Mouse (Mus musculus) neural tube, embryonic 10.5 days (tissue): ENCODE data around the gene Akap1.
"Not testable (repeated sequence)": the region's sequence is repeated elsewhere in the genome, so short reads cannot be mapped to it uniquely, and the experiment has no call there.

Source experiments
- DNase-seq: peaks from one replicate; pipeline ENCODE4 v3.0.0-alpha.2; 2017; ENCODE audit warnings: low spot score; ENCODE audit errors: extremely low spot score

Gene Akap1

DNA sequence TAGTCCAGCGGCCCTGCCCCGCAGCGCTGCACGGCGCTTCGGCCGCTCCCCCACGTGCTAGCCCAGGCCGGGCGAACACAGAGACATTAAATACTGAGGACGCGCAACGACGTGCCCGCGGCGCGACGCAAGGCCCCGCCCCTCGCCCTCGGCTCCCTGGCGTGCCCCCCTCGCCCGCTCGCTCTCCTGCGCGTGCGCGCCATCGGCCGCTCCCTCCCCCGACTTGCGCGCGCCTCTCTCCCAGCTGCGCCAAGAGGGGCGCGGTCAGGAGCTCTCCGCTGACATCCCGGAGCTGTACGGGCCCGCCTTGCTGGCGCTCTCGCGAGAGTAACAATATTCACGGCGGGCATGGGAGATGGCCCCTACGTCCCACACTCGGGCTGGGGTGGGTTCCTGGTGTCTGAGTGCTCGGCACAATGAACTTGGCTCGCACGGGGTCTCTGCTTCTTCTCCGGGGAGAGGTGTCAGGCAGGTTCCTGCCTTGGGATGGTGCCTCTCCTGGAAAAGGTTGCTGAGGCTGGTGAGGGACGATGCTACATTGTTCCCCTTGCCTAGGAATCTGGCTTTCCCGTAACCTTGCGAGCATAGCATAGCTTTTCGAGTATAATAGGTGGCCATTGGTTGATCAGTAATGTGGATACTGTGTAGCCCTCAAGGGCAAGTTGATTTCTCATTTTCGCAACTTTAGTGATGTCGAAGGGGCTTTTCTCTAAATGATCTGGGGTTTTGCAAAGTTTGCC is at the start of gene Akap1:
Gene Akap1 (minus strand): TSS at position 129 of the 740 bp plus-strand sequence.
- DNase-seq: peak; percentile 97

DNA sequence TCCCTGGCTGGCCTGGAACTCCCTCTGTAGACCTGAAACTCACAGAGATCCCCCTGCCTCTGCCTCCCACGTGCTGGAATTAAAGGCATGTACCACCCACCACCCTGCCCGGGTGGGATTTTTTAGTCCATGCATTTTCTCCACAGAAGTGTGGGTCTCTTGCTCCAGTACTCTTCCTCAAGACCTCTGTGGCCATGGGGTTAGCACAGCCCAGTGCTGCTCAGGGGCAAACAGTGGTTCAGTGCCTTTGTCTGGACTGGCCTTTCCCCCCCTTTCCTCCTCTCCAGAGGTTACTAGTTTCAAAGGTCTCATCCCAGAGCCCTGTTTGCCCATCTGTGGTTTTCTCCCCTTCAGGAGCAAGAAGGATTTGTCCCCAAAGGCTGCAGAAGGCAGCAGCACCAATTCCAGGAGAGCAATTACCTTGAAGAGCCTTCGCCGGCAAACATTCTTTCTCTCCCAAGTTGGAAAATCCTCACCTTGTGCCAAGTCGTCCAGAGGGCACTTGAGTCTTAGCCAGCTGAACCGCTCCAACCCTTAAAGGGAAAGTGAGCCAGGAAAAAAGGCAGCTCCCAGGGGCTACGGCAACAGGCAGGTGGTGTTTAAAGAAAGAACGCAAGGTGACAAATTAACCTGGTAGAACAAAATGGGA is 45.1 kb upstream of the Akap1 start:
- no peak for DNase-seq

DNA sequence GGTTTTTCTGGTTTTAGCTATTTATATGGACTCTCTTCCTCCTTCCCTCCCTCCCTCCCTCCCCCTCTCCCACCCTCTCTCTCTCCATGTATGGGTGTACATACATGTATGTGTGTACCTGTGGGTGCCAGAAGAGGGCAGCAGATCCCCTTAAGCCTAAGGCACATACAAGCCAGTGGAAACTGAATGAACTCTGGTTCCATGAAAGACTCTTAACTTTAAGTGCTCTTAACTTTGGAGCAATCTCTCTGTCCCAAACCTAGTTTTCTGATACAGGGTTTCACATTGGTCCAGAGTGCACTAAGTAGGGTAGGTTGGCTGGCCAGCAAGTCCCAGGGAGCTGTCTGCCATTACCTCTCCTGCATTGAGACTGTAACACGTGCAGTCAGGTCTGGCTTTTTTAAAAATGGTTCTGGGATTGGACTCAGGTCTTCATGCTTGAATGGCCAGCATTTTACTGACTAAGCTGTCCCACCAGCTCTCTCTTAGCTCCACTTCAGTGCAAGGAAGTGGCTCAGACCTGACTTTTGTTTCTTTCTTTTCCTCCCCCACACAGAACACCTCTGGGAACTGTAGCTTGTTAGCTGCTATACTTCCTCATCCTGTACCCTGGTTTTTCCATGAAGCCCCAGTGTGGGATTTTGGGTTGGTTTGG is 44.3 kb upstream of the Akap1 start:
- DNase-seq: peak; percentile 27

DNA sequence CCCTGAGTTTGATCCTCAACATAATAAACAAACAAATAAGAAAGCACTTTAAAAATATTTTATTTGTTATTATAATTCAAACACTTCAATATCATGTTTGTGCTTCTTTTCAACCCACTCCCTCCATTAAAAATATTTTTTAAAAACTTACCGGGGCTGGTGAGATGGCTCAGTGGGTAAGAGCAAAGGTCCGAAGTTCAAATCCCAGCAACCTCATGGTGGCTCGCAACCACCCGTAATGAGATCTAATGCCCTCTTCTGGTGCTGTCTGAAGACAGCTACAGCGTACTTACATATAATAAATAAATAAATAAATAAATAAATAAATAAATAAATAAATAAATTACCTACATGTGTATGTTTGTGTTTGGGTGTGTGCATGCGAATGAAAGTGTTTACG is 43.5 kb upstream of the Akap1 start:
- DNase-seq: no peak

DNA sequence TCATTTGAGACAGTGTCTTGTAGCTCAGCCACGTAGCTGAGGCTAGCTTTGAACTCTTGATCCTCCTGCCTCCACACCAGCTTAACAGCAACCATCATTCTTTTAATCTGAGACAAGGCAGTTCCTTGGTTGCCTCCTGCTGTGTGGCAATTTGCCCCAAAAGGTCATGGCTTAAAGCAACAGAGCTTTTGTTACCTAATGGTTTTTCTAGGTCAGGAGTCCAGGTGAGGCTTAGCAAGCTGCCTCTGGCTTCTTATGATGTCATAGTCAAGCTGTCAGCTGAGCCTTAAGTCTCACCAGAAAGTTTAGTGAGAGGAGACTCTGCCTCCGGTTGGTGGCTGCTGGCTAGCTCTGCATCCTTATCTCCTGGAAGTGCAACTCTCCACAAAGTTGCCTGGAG is 41.2 kb upstream of the Akap1 start:
- no peak for DNase-seq

DNA sequence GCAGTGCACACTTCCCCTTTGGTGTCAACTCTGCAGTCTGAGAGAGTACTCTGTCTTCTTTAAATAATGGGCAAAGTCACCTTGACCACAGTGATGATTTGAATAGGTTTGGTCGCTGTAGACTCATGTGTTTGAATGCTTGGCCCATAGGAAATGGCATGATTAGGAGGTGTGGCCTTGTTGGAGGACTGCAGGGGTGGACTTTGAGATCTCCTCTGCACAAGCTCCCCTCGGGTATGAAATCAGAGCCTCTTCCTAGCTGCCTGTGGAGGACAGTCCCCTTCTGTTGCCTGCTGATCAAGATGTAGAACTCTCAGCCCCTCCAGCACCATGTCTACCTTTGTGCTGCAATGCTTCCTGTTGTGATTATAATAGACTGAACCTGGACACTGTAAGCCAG is 39.7 kb upstream of the Akap1 start:
- DNase-seq: no peak

DNA sequence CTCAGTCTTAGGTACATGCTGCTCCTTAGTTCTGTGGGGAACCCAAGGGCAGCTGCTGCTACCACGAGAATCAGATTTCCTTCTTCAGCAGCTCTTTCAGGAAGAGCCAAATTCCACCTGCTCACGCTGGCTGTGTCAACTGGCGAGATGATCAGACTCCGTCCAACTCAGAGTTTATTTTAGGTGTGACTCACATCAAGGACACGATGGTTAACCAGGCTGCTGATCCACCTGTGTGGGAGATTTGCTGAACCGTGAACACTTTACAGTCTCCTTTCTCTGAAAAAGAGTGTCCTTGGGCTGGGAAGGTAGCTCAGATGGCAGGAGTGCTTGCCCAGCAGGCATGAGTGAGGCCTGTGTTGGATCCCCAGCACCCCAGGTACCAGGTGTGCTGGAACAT is 38.4 kb upstream of the Akap1 start:
- no peak for DNase-seq

DNA sequence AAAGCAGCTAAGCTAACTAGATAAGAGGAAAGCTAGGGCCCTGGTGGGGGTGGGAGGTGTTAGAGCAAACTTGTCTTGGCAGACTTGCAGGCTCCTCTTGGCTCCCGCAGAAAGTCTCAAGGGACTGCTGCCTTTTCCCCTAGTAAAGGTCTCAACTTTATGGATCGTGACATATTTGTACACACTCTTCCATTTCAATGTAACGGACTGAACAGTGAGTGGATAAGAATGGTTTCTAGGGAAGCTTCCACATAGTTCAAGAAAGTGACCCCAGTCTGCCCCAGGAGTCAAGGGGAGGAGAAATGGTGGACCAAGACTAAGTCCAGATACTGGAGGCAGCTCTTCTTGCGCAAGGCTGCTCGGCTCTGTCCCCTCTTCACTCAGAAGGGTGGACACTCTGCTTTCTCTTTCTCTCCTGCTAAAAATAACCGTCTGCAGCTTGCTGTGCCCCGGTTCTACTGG is 37.0 kb upstream of the Akap1 start:
- no peak for DNase-seq

DNA sequence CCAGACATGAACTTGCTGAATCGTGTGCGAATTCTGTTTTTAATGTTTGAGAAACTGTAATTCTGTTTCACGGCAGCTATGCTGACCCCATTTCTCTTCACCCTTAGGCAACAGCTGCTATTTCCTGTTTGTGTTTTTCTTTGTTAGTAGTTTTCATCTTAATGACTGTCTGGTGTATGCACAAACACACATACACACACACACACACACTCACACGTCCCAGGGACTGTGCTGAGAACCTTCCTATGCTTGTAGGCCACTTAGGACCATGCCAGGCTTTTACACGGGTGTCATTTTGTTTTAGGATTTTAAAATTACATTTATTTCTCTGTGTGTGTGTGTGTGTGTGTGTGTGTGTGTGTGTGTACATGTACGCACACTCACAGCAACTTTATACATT is 35.2 kb upstream of the Akap1 start:
- DNase-seq: no peak

DNA sequence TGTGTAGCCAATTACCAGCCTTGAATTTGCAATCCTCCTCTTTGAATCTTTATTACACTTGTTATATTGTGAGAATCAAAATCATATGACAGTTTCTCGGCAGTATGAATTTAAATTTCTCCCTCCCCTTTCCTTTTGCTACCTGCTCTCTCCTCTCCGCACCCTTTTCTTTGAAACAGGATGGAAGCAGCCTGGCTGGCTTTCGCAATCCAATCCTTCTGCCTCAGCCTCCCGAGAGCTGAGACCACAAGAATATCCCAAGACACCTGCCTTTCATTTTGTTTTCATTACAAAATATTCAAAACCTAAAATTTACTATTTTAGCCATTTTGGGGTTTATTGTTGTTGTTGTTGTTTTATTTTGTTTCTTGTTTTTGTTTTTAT is 34.0 kb upstream of the Akap1 start:
- no peak for DNase-seq

DNA sequence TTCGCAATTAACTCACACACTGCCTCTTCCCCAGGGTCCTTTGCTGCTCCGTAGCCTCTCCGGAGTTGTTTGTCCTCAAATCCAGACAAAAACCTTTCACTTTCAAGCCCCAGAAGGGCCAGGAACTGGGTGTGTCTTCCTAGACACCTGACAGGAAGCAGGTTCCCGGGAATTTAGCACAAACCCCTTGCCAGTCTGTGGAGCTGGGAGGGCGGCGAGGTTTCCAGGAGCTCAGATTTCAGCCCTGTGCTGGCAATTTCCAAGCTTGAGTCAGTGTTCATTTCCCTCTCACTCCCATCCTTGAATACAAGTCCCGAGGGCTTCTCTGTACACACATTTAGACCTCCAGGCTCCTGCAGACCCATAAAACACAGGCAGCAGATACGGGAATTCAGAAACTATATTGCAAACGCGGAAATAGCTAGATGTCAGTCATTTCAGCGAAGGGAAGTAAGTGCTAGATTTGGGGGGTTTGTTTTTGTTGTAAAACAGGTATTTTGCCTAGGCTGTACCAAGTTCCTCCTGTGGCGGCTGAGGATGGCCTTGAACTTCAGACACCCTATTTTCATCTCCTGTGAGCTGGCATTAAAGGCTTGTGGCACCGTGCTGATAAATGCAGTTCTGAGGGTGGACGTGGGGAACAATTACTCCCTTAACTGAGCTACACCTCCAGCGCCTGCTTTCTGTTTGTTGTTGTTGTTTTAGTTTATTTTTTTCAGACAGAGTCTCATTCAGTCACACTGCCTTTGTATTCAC is 33.4 kb upstream of the Akap1 start:
- peak; percentile 23 for DNase-seq

DNA sequence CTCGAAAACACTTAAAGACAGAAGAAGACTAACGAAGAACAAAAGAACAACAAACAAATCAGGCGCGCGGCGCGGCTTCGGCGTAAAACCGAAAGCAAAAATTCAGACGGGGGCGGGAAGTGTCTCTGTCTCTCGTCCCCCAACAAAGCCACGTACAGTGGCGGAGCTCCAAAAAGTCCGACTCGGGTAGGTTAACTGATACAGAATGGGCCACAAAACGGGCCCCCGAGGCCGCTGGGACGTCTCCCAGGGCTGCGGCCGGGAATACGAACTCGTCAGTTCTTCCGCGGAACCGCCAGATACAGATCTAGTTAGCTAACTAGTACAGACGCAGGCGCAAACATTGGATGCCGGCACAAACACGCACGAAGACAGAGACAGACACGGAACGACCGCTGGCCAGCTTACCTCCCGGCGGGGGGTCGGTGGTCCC is 31.4 kb upstream of the Akap1 start:
- DNase-seq: not testable (repeated sequence)

DNA sequence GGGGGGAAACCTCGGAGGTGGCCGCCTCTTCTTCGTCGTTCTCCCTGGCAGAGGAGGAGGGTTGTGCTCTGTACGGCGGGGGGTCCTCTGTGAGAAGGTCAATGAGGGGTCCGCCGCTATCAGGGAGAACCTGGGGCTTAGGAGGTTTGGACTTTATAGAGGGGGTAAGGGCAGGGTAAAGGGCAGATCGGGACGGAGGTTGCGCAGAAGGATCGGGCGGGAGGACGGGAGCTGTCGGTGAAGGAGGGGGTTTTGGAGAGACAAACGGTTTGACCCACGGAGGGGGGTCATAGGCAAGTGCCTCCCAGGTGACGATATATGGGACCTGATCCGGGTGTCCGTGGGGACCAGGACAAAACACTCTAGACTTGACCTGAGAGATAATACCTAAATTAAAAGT is 30.8 kb upstream of the Akap1 start:
- not testable (repeated sequence) for DNase-seq

DNA sequence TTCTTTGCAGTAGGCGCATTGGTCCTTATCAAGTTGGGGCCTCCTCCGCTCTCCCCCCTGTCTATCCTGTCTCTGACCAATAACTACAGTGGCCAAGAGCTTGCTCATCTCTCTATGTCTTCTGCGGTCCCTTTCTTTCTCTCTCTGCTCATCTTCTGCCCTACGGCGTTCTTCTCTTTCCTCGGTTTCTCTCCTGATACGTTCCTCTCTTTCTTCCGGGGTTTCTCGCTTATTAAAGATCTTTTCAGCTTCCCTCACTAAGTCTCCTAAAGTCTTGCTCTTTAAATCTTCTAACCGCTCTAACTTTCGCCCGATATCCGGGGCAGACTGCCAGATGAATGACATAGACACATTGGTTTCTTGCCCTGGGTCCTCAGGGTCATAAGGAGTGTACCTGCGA is 29.9 kb upstream of the Akap1 start:
- not testable (repeated sequence) for DNase-seq

DNA sequence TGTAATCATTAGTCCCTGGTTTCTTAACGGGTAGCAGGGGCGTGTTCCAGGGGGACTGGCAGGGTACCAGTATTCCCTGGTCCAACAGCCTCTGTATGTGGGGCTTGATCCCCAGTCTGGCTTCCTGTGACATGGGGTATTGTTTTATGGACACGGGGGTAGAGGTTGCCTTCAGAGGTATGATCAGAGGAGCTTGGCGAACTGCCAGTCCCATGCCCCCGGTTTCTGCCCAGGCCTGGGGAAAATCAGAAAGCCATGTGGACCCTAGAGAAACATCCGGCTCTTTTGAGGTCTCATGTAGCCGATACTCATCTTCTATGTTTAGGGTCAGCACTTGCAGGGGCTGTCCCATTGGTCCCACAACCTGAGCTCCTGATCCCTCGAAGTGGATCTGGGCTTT is 29.1 kb upstream of the Akap1 start:
- DNase-seq: not testable (repeated sequence)

DNA sequence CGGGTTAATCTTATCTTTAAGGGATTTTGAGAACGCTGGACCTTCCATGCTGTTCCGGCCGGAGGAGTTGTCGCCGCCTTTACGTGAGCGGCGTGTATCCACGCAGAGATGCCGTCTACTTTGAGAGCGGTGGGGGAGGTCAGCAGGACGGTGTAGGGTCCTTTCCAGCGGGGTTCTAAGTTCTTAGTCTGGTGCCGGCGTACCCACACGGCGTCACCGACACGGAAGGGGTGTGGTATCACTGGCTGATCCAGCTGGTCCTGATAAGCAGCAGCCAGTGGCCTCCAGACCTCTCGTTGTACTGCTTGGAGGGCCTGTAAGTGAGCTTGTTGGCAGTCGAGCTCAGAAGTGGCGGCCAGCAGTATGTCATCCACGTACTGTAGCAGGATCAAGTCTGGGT is 28.4 kb upstream of the Akap1 start:
- not testable (repeated sequence) for DNase-seq

DNA sequence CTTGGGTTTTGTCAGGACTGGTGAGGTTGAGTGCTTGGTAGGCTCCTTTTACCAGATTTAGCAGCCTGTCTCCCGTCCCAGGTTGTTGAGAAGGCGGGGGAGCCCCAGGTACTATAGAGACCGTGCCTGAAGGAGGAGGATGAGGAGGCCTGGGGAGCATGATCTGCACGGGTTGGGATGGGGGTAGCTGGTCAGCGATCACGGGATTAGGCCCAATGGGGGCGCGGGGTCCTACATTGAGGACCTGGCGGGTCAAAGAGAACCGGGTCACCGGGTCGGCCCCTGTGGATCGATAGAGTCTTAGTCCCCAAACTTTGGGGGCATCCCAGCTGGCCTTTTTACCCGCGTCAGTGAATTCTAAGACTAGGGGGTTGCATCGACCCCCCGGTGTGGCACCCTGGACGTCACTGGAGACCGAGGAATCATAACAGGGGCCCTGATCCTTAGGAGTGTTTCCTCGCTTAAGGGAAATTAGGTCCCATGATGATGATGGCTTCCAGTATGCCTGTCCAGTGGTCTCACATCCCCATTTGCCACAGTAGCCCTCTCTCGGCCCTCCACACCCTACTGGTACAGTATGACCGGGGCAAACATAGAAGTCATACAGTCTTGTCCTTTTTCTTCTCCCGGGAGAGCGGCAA is 27.7 kb upstream of the Akap1 start:
- not testable (repeated sequence) for DNase-seq

DNA sequence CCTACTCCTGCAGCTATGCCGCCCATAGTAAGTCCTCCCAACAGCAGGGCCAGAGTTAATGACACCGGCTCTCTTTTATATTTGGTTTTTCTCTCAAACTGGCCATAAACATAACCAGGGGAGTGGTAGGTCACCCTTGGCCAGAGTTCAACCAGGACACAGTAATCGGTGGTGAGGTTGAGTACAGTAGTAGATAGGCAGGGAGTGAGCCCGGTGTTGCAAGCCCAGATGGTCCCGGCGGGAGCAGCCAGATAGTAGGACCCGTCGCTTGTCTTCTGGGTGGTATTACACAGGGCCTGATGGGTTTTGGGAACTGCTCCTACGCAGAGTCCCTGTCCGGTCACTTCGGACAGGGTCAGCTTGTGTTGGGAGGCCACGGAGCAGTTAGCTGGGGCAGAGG is 27.1 kb upstream of the Akap1 start:
- DNase-seq: not testable (repeated sequence)

DNA sequence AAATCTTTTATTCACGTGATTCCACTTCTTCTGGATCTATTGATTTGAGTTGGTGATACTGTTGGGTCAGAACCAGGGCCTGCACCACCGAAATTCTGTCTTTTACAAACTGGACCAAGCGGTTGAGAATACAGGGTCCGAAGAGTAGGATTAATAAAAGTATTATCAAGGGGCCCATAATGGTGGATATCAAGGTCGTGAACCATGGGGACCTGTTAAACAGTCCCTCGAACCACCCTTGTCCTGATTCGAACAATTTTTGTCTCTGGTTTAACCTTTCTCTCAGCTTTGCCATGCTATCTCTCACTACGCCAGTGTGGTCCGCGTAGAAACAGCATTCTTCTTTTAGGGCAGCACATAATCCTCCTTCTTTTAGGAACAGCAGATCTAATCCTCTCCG is 26.5 kb upstream of the Akap1 start:
- DNase-seq: not testable (repeated sequence)

DNA sequence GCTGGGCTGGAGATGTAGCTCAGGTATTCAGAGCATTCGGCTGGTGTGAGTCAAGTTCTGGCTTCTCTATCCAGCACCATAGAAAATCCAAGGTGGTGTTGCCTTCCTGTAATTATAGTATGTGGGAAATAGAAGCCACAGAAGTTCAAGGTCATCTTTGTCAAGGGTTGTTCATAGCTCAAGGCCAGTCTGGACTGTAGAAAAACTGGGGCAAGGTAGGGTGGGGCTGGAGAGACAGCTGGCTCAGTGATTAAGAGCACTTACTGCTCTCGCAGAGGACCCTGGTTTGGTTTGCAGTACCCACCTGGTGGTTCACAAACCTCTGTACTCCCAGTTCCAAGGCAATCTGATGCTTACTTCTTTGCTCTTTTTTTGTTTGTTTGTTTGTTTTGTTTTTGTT is 24.6 kb upstream of the Akap1 start:
- DNase-seq: no peak

DNA sequence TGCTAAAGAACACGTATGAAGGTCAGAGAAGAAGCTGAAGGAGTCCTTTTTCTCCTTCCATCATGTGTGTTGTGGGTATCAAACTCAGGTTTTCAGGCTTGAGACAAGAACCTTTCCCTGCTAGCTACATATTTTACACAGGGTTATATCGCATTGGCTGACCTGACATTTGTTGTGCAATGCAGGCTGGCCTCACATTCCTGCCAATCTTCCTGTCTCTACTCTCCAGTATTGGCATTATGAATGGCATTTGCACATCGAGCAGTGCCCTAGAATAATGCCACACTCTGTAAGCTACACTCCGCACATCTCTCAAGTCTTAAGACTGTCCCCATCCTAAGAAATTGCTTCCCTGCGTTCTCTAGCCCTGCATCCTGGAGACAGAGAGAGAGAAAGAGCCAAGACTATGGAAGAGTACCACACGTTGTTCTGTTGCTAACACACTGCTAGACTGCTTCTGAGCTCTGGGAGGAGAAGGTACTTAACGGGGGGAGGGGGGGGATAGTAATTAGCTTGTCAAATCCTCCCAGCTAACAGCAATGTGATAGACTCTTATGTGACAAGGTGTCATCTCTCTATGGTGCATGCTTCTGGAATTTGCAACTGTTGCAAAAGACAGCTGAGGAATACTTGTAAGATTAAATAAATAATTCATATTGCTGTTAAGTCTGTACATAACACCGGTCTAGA is 20.1 kb upstream of the Akap1 start:
- DNase-seq: no peak
